Mouse (Mus musculus) heart, postnatal 0 days (tissue): ENCODE data around the gene Cdc34b. TPM values are rescaled to one million over a fixed set of nuclear protein-coding genes. Genes with fewer than 3 reads are reported as not detected.

Experiments
- ATAC-seq: fragments of 200-750 bp; cut with Nextera tagmentation; 2 replicates; pipeline ENCODE4 v1.8.0; 2017; ENCODE audit warnings: low read depth, moderate number of reproducible peaks, moderate library complexity; ENCODE audit not compliant: insufficient read depth
- DNase-seq: peaks from one replicate; pipeline ENCODE4 v3.0.0-alpha.2; 2016; ENCODE audit warnings: low spot score
- H3K27ac ChIP-seq: fragments of 300-500 bp; sonication (generic); 2 replicates; pipeline ENCODE4 v1.5.1; 2014; ENCODE audit warnings: low read depth, mild to moderate bottlenecking
- H3K27me3 ChIP-seq: fragments of 300-500 bp; sonication (generic); 2 replicates; pipeline ENCODE4 v1.6.1; 2014; ENCODE audit warnings: low read length, mixed read lengths; ENCODE audit not compliant: control insufficient read depth, insufficient read depth
- H3K36me3 ChIP-seq: fragments of 300-500 bp; sonication (generic); replicated peaks from 2 replicates; pipeline ENCODE4 v1.6.1; 2014; ENCODE audit warnings: low read length, mixed read lengths; ENCODE audit not compliant: control insufficient read depth, insufficient read depth
- H3K4me1 ChIP-seq: fragments of 300-500 bp; sonication (generic); 2 replicates; pipeline ENCODE4 v1.6.1; 2014; ENCODE audit warnings: antibody characterized with exemption; ENCODE audit not compliant: control insufficient read depth, insufficient read depth
- H3K4me2 ChIP-seq: fragments of 300-500 bp; sonication (generic); 2 replicates; pipeline ENCODE4 v1.6.1; 2014; ENCODE audit warnings: low read depth, mild to moderate bottlenecking, low read length, moderate library complexity
- H3K4me3 ChIP-seq: fragments of 300-500 bp; sonication (generic); 2 replicates; pipeline ENCODE4 v1.5.1; 2014; ENCODE audit warnings: low read depth, low read length
- H3K9ac ChIP-seq: fragments of 300-500 bp; sonication (generic); replicated peaks from 2 replicates; pipeline ENCODE4 v1.6.1; 2014; ENCODE audit warnings: low read depth, low read length, mixed read lengths
- H3K9me3 ChIP-seq: fragments of 300-500 bp; sonication (generic); replicated peaks from 2 replicates; pipeline ENCODE4 v1.6.1; 2016; ENCODE audit warnings: low read length; ENCODE audit not compliant: control insufficient read depth
- CTCF ChIP-seq: IDR thresholded peaks from 2 replicates; pipeline ENCODE4 v1.5.1; 2016; ENCODE audit warnings: antibody characterized with exemption, control low read depth, low read depth
- EP300 ChIP-seq: IDR thresholded peaks from 2 replicates; pipeline ENCODE4 v1.6.1; 2016; ENCODE audit warnings: antibody characterized with exemption, low read depth
- WGBS: fragments of 180-500 bp; shearing (Covaris S2); extraction: QIAGEN DNeasy Blood & Tissue Kit; methylation state at CpG from one replicate; pipeline ENCODE4 v1.1.7; 2014; 5-methylcytosine and 5-hydroxymethylcytosine counted together
- polyA plus RNA-seq: library from polyadenylated mRNA; unstranded; fragments of >200 nt; fragmentation: Nextera tagmentation; extraction: Ambion mirVana; gene quantifications from 2 replicates; pipeline ENCODE4 v1.2.1, GENCODE M21; 2015
- total RNA-seq: library from RNA; depleted of rRNA; stranded (reverse); fragments of >200 nt; gene quantifications from 2 replicates; pipeline ENCODE4 v1.2.3, GENCODE M21; 2014; ENCODE audit warnings: low replicate concordance

Cdc34b gene
- total and polyA plus RNA-seq, 2 experiments from 2014 or later, result not detected

GRCm38 (mm10) chr11:94762281-94762680 is 20.7 kb downstream of the Cdc34b start:
- H3K27me3 ChIP-seq, result no peaks in the 10 kb centered on the region
- 70% methylated on average over 1 of the region's 1 CpGs for WGBS
- no peak overlapping the region for H3K9ac ChIP-seq
- ATAC-seq (no peak), DNase-seq (no peak)
- no peak overlapping the region for H3K4me2 ChIP-seq
- no peak overlapping the region for H3K27ac ChIP-seq
- no peaks in the 10 kb centered on the region for H3K4me1 ChIP-seq
- H3K9me3 ChIP-seq, result 0 out of 2 replicates have a peak, but pooled peaks cover 3% of the 10 kb centered on the region
- TF ChIP-seq EP300, result no peak
- TF ChIP-seq CTCF, result no peak
- H3K4me3 ChIP-seq, result no peak overlapping the region
- no peaks in the 10 kb centered on the region for H3K36me3 ChIP-seq

GRCm38 (mm10) chr11:94762775-94763174 is 21.2 kb downstream of the Cdc34b start:
- H3K4me2 ChIP-seq, result no peak overlapping the region
- no peaks in the 10 kb centered on the region for H3K4me1 ChIP-seq
- no peak overlapping the region for H3K9ac ChIP-seq
- no peaks in the 10 kb centered on the region for H3K27me3 ChIP-seq
- 0 out of 2 replicates have a peak, but pooled peaks cover 3% of the 10 kb centered on the region for H3K9me3 ChIP-seq
- DNase-seq (no peak), ATAC-seq (no peak)
- H3K36me3 ChIP-seq, result no peaks in the 10 kb centered on the region
- TF ChIP-seq EP300 (no peak), CTCF (peak; percentile 8; the same call in 1 of the 2 replicates)
- WGBS, result 31% methylated on average over 6 of the region's 6 CpGs
- no peak overlapping the region for H3K27ac ChIP-seq
- no peak overlapping the region for H3K4me3 ChIP-seq

GRCm38 (mm10) chr11:94767241-94767640 is 25.7 kb downstream of the Cdc34b start:
- H3K27ac ChIP-seq, result no peak overlapping the region
- DNase-seq, result no peak
- H3K4me2 ChIP-seq, result no peak overlapping the region
- no peaks in the 10 kb centered on the region for H3K36me3 ChIP-seq
- no peak for ATAC-seq
- no peak overlapping the region for H3K4me3 ChIP-seq
- no peaks in the 10 kb centered on the region for H3K4me1 ChIP-seq
- 0 out of 2 replicates have a peak, but pooled peaks cover 3% of the 10 kb centered on the region for H3K9me3 ChIP-seq
- 88% methylated on average over 2 of the region's 2 CpGs for whole genome bisulfite sequencing
- TF ChIP-seq EP300, result no peak
- no peak for TF ChIP-seq CTCF
- no peaks in the 10 kb centered on the region for H3K27me3 ChIP-seq
- no peak overlapping the region for H3K9ac ChIP-seq

DNA sequence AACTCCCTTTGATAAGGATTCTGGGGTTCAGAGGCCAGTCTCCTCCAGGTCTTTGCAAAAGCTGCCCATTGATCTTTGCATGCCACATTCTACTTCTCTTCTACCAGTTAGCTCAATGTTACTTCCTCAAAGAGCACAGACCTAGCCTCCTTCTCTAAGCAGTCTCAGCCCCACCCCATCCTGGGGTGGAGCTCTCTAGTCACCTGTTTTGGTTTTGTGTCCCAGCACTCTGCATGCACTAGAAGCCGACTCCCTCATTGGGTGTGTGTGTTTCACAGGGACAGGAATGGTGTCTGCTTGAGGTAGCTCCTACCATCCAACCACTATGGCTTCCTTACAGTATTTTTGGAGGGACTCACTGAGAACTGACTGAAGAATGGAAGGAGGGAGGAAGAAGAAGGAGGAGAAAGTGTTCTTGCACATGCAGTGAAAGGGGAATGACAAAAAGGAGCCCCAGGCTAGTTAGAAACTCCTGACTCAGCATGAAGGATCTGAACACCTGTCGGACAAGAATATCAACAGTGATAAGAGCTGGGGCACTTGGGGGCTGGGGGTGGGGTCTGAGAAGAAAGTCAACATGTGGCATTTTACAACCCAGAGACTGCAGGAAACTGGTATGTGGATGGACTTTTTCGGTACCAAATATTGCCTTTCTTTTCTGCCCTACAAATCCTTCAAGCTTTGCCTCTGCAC is 30.9 kb downstream of the Cdc34b start:
- Histone ChIP-seq H3K4me1 (no peaks in the 10 kb centered on the region), H3K36me3 (no peaks in the 10 kb centered on the region), H3K27ac (no peak overlapping the region), H3K9ac (no peak overlapping the region), H3K27me3 (no peaks in the 10 kb centered on the region), H3K9me3 (no peaks in the 10 kb centered on the region), H3K4me2 (no peak overlapping the region), H3K4me3 (no peak overlapping the region)
- ATAC-seq (no peak), DNase-seq (no peak)
- TF ChIP-seq CTCF (no peak), EP300 (no peak)
- 55% methylated on average over 3 of the region's 3 CpGs for WGBS

- no peak for DNase-seq
- WGBS, result 66% methylated on average over 1 of the region's 1 CpGs
These were observed 32.3 kb downstream of the Cdc34b start for GRCm38 (mm10) chr11:94773851-94774250.

DNA sequence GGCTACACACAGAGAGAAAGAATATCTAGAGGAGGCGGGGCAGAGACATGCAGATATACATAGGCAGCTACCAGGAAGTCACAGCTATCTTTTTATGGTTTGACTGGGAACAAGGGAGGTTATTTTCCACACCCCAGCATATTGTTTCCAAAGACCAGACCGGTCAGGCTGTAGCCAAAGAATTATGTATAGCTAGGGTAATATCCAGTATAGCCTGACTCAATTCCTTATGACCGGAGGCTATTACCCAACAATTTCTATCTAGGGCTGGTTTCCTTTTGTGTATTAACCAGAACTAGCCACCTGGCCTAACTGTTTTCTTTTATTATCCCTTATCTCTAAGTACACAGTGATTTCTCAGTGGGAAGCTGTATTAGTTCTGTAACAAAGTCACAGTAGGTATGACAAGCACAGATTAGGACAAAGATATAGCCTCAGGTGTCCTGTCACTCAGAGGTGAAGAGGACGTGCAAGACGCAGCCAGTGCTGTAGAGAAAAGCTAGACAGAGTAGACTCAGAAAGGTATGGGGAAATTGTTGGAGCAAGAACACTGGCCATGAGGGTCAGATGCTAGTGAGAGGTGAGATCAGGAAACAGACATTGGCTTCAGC is 33.4 kb downstream of the Cdc34b start:
- H3K4me3 ChIP-seq, result no peak overlapping the region
- DNase-seq (no peak), ATAC-seq (no peak)
- H3K36me3 ChIP-seq, result no peaks in the 10 kb centered on the region
- no peaks in the 10 kb centered on the region for H3K4me1 ChIP-seq
- no peak overlapping the region for H3K4me2 ChIP-seq
- H3K27ac ChIP-seq, result no peak overlapping the region
- WGBS, result 74% methylated on average over 5 of the region's 5 CpGs
- TF ChIP-seq EP300, result no peak
- no peak for TF ChIP-seq CTCF
- H3K9ac ChIP-seq, result no peak overlapping the region
- no peaks in the 10 kb centered on the region for H3K9me3 ChIP-seq
- no peaks in the 10 kb centered on the region for H3K27me3 ChIP-seq

More at GRCm38 (mm10) chr11:94773851-94774250, 32.3 kb downstream of the Cdc34b start:
- ATAC-seq, result no peak
- no peaks in the 10 kb centered on the region for H3K27me3 ChIP-seq
- TF ChIP-seq CTCF (peak; percentile 26), EP300 (no peak)
- H3K9ac ChIP-seq, result no peak overlapping the region
- H3K4me2 ChIP-seq, result no peak overlapping the region
- H3K36me3 ChIP-seq, result no peaks in the 10 kb centered on the region
- H3K27ac ChIP-seq, result no peak overlapping the region
- H3K9me3 ChIP-seq, result no peaks in the 10 kb centered on the region
- H3K4me3 ChIP-seq, result no peak overlapping the region
- no peaks in the 10 kb centered on the region for H3K4me1 ChIP-seq
